ENCODE assay signal across 19 mouse cellular contexts in genomic region chr12:30888003-30888402, GRCm38 (mm10). TPM values are rescaled to one million over a fixed set of nuclear protein-coding genes. Genes with fewer than 3 reads are reported as not detected.
"Had no signal": no experiment of that assay in that cellular context is flagged by ENCODE, and none has a peak within 500 bp of the region (broad histone marks: within the 10 kb centered on the region; RNA-seq: fewer than 3 reads in every experiment).

No protein-coding gene starts in this region.

- H3K9me3 ChIP-seq: limb, embryonic 10.5 days; limb, embryonic 13.5 days; midbrain, embryonic 10.5 days; midbrain, embryonic 13.5 days; stomach, embryonic 15.5 days had no signal

- H3K4me3 ChIP-seq: limb, embryonic 10.5 days; limb, embryonic 13.5 days; megakaryocyte, embryonic 14.5 days; midbrain, embryonic 10.5 days; midbrain, embryonic 13.5 days; stomach, embryonic 15.5 days had no signal

- H3K9ac ChIP-seq: limb, embryonic 13.5 days; lung, embryonic 14.5 days; midbrain, embryonic 13.5 days; stomach, embryonic 15.5 days had no signal

- H3K4me2 ChIP-seq: limb, embryonic 13.5 days; lung, embryonic 14.5 days; midbrain, embryonic 13.5 days; stomach, embryonic 15.5 days had no signal

- H3K36me3 ChIP-seq: limb, embryonic 10.5 days; limb, embryonic 13.5 days; midbrain, embryonic 10.5 days; midbrain, embryonic 13.5 days; stomach, embryonic 15.5 days had no signal

- DNase-seq: kidney, adult 8-10 months; kidney, postnatal 14 days; kidney, postnatal 4 days; lung, embryonic 14.5 days; lung, postnatal 36 days; right cerebral cortex, adult 18-20 months; right cerebral cortex, postnatal 14 days; right cerebral cortex, postnatal 4 days; thymus, postnatal 25 days had no signal

- ATAC-seq: intestine, postnatal 0 days; lung, postnatal 0 days; midbrain, embryonic 13.5 days had no signal

- H3K27ac ChIP-seq: limb, embryonic 10.5 days; limb, embryonic 13.5 days; midbrain, embryonic 10.5 days; midbrain, embryonic 13.5 days; stomach, embryonic 15.5 days had no signal

RNA-seq across cellular contexts. Expression of gene Alkal2, which starts 3.9 kb away (rescaled TPM):
- total RNA-seq: liver, adult 2 months had no signal
- polyA plus RNA-seq: liver, adult 2 months; neural tube, embryonic 11.5 days had no signal
